Mouse (Mus musculus) embryonic fibroblast, embryonic 13.5 days (primary cell): Measurements from ENCODE around the gene Iqcf1.

Experiments used
- CTCF ChIP-seq: IDR thresholded peaks from 2 replicates; pipeline ENCODE4 v1.5.1; 2011; ENCODE audit warnings: mild to moderate bottlenecking, control low read depth, low read length, moderate library complexity, borderline replicate concordance; ENCODE audit not compliant: insufficient read depth
- POLR2A ChIP-seq: IDR thresholded peaks from 2 replicates; pipeline ENCODE4 v1.6.1; 2011; ENCODE audit warnings: low read depth, mild to moderate bottlenecking, control low read depth, low read length, moderate library complexity

- TF ChIP-seq CTCF (no peak), POLR2A (no peak)
Measured at GRCm38 (mm10) chr9:106450661-106451060, 49.1 kb upstream of the Iqcf1 start.
